10 mouse cellular contexts compared by ENCODE assay signal in genomic region chr2:131933598-131933997, GRCm38 (mm10). TPM values are rescaled to one million over a fixed set of nuclear protein-coding genes. Genes with fewer than 3 reads are reported as not detected.
A peak's percentile ranks its signal among the peaks of the same experiment; 100 is the strongest.
DNase-seq lines count a peak whose midpoint lies in the region; ATAC-seq and TF ChIP-seq lines count a peak whose summit lies in the region.
"Had no signal": no experiment of that assay in that cellular context is flagged by ENCODE, and none has a peak within 500 bp of the region (broad histone marks: within the 10 kb centered on the region; RNA-seq: fewer than 3 reads in every experiment).

No protein-coding gene starts in this region.

- intact Hi-C loops in heart, postnatal 25 days (cut with DNase I), result no loop called here
- intact Hi-C loops in gastrocnemius, adult 2 months (cut with DNase I), result no loop called here

- H3K4me3 ChIP-seq in heart, embryonic 16.5 days (ENCODE audit: low read length), result no peak overlapping the region
- H3K4me3 ChIP-seq in cortical plate, adult 2 months (ENCODE audit: insufficient read depth, low read length), result no peak overlapping the region
- no peak overlapping the region for H3K4me3 ChIP-seq in limb, embryonic 13.5 days
- H3K4me3 ChIP-seq in gastrocnemius, adult 2 months, result no peak overlapping the region
- H3K4me3 ChIP-seq: myocyte had no signal

- DNase-seq in heart, postnatal 25 days (ENCODE audit: low spot score), result no peak
- DNase-seq in layer of hippocampus, adult 9-11 months, result peak; percentile 26
- DNase-seq in layer of hippocampus, adult 9-10 months (ENCODE audit: low spot score), result no peak
- DNase-seq in gastrocnemius, adult 2 months, result no peak
- DNase-seq: liver, postnatal 0 days had no signal

- H3K36me3 ChIP-seq in heart, embryonic 16.5 days (ENCODE audit: control insufficient read depth, insufficient read depth), result peaks cover 7% of the 10 kb centered on the region
- peaks cover 12% of the 10 kb centered on the region for H3K36me3 ChIP-seq in limb, embryonic 13.5 days

- H3K4me1 ChIP-seq in heart, embryonic 16.5 days (ENCODE audit: control insufficient read depth, insufficient read depth, low read length), result peaks cover 11% of the 10 kb centered on the region
- peaks cover 15% of the 10 kb centered on the region for H3K4me1 ChIP-seq in cortical plate, adult 2 months (ENCODE audit: control insufficient read depth, insufficient read depth, low read length)
- H3K4me1 ChIP-seq in limb, embryonic 13.5 days, result peaks cover 14% of the 10 kb centered on the region

- H3K9ac ChIP-seq in heart, embryonic 16.5 days (ENCODE audit: low read length), result no peak overlapping the region
- 0 out of 2 replicates have a peak overlapping the region, but pooled peaks have one; percentile 31 for H3K9ac ChIP-seq in limb, embryonic 13.5 days
- H3K9ac ChIP-seq: liver, postnatal 0 days had no signal

- ATAC-seq in heart, embryonic 16.5 days (replicated peaks; ENCODE audit: extremely low read depth, insufficient read depth, low FRiP score), result no peak
- no peak for ATAC-seq in limb, embryonic 13.5 days (ENCODE audit: low FRiP score, low read depth)
- ATAC-seq: liver, postnatal 0 days had no signal

- TF ChIP-seq CTCF in cortical plate, adult 2 months (IDR thresholded peaks at IDR 0.05; ENCODE audit: extremely low read depth, insufficient read depth, low read length), result no peak
- no peak for TF ChIP-seq CTCF in gastrocnemius, adult 2 months (IDR thresholded peaks at IDR 0.05)

- WGBS in heart, embryonic 16.5 days, result 62% methylated on average over 3 of the region's 3 CpGs
- 64% methylated on average over 3 of the region's 3 CpGs for WGBS in limb, embryonic 13.5 days

- no peak for TF ChIP-seq POLR2A in cortical plate, adult 2 months (IDR thresholded peaks at IDR 0.05; ENCODE audit: extremely low read depth, insufficient read depth, low read length)

- H3K4me2 ChIP-seq in heart, embryonic 16.5 days (ENCODE audit: low read depth, low read length), result no peak overlapping the region
- no peak overlapping the region for H3K4me2 ChIP-seq in limb, embryonic 13.5 days (replicated peaks)

- H3K27me3 ChIP-seq in heart, embryonic 16.5 days (ENCODE audit: control insufficient read depth, insufficient read depth, low read length), result no peaks in the 10 kb centered on the region
- H3K27me3 ChIP-seq in limb, embryonic 13.5 days, result no peaks in the 10 kb centered on the region
- H3K27me3 ChIP-seq: CH12.LX had no signal

- H3K27ac ChIP-seq in heart, embryonic 16.5 days (ENCODE audit: low read length), result peak overlapping the region; percentile 11; the same call in 1 of the 2 replicates
- H3K27ac ChIP-seq in cortical plate, adult 2 months (ENCODE audit: insufficient read depth, low read length), result peak overlapping the region; percentile 27; the same call in 1 of the 2 replicates
- H3K27ac ChIP-seq in limb, embryonic 13.5 days, result no peak overlapping the region
- no peak overlapping the region for H3K27ac ChIP-seq in gastrocnemius, adult 2 months

- H3K9me3 ChIP-seq in heart, embryonic 16.5 days (replicated peaks; ENCODE audit: control insufficient read depth, low read length), result no peaks in the 10 kb centered on the region
- H3K9me3 ChIP-seq in limb, embryonic 13.5 days, result no peaks in the 10 kb centered on the region

RNA-seq across cellular contexts. Expression of gene Prnd, which starts 17.1 kb away (rescaled TPM):
- 22.7 and 25.2 TPM in 2 replicates for polyA plus RNA-seq in heart, embryonic 16.5 days (2015; fragmentation: Nextera tagmentation; extraction: Ambion mirVana)
- 1 to 10 TPM; 1.4 to 2.0 TPM for total RNA-seq in heart, postnatal 25 days (2021)
- polyA plus RNA-seq in cortical plate, adult 2 months (2012; rRNA removed), result 0.40 and 0.46 TPM in 2 replicates
- polyA plus RNA-seq in limb, embryonic 13.5 days (2015; fragmentation: Nextera tagmentation; extraction: Ambion mirVana), result 36.8 and 42.1 TPM in 2 replicates
- under 1 TPM; 0.08 to 0.15 TPM for total RNA-seq in gastrocnemius, adult 2 months (2021)
- polyA plus RNA-seq: myocyte had no signal

RNA-seq across cellular contexts. Expression of gene Prn, which starts 23.8 kb away (rescaled TPM):
- polyA plus RNA-seq in heart, embryonic 16.5 days (2015; fragmentation: Nextera tagmentation; extraction: Ambion mirVana), result not detected in 2 replicates
- total RNA-seq in heart, postnatal 25 days (2021), result 1 to 10 TPM; 1.9 to 2.5 TPM
- polyA plus RNA-seq in cortical plate, adult 2 months (2012; rRNA removed), result not detected in 2 replicates
- not detected in 2 replicates for polyA plus RNA-seq in limb, embryonic 13.5 days (2015; fragmentation: Nextera tagmentation; extraction: Ambion mirVana)
- under 1 TPM in 1 of 2 experiments, not detected in 1; 0.11 TPM for total RNA-seq in gastrocnemius, adult 2 months (2021)
- total RNA-seq: CH12.LX had no signal
- polyA plus RNA-seq: liver, postnatal 0 days had no signal

RNA-seq across cellular contexts. Expression of gene Prnp, which starts 23.9 kb away (rescaled TPM):
- polyA plus RNA-seq in heart, embryonic 16.5 days (2015; fragmentation: Nextera tagmentation; extraction: Ambion mirVana), result 112 and 115 TPM in 2 replicates
- 10 to 100 TPM; 89.2 to 90.0 TPM for total RNA-seq in heart, postnatal 25 days (2021)
- 704 and 765 TPM in 2 replicates for polyA plus RNA-seq in cortical plate, adult 2 months (2012; rRNA removed)
- 53.3 and 56.0 TPM in 2 replicates for polyA plus RNA-seq in limb, embryonic 13.5 days (2015; fragmentation: Nextera tagmentation; extraction: Ambion mirVana)
- total RNA-seq in gastrocnemius, adult 2 months (2021), result 10 to 100 TPM; 79.9 to 89.5 TPM

Comparison
In these comparisons a context has a peak if more than half of its experiments do, and no peak if none do; other contexts are left out.
1. H3K27ac ChIP-seq: peak in heart, embryonic 16.5 days (single experiment) and cortical plate, adult 2 months (single experiment); none in limb, embryonic 13.5 days (single experiment) and gastrocnemius, adult 2 months (single experiment).
2. RNA of gene Prnd, which starts 17.1 kb away (polyA plus RNA-seq): 36.8 to 42.1 TPM in limb, embryonic 13.5 days and 22.7 to 25.2 TPM in heart, embryonic 16.5 days; 0.40 to 0.46 TPM in cortical plate, adult 2 months; every median in the first group is over 10 times any median in the second.